Mouse (Mus musculus) urinary bladder, adult 18-20 months (tissue): ENCODE measurements at regions not wholly inside any gene's neighbourhood (a gene's known extent, or its start where the extent isn't known, plus 50 kb on each side); places are given as distances from the start of the nearest gene placed in this dataset.
A peak's percentile ranks its signal among the peaks of the same experiment; 100 is the strongest.

Experiments
- DNase-seq, 2 experiments: peaks; one replicate each; pipeline ENCODE4 v3.0.0; 2022; ENCODE audit warnings: low spot score in 2 of 2, mixed read lengths in 2 of 2

DNA sequence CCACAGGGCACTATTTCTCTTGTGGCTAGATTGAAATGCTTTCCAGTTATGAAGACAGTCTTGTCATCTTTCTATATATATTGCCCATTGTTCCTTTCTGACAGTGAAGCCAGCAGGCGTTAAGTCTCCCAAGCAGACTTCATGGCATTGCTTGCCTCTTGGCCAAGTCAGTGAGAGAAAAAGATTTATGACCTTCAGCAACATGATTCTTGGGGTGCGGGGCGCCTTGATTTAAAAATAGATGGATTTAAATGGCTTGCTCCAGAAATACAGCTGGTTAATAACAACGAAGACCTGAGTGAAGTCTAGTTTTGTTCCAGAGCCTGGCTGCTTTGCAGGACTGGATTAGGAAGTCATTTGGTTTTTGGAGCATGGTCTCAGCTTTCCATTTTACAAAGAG lies 475.2 kb upstream of the Gm26657 start:
- DNase-seq: no peak

DNA sequence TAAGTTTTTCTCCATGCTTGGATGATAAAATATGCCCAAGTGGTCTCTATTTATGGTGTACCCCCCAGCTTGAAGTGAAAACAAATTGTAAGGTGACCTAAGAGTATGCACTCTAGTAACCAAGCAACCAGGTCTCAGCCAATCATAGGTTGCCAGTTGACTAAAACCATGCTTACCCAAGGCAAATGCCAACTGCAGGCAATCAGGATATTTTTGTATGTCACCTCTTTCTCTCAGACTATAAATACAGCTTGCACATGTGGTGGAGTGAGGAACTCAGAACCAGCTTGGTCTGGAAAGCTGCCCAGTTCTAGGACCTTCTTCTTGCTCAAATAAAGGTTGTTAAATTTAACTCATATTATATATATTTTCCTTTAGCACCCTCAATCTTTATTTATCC lies 476.0 kb upstream of the Gm26657 start:
- DNase-seq: no peak

DNA sequence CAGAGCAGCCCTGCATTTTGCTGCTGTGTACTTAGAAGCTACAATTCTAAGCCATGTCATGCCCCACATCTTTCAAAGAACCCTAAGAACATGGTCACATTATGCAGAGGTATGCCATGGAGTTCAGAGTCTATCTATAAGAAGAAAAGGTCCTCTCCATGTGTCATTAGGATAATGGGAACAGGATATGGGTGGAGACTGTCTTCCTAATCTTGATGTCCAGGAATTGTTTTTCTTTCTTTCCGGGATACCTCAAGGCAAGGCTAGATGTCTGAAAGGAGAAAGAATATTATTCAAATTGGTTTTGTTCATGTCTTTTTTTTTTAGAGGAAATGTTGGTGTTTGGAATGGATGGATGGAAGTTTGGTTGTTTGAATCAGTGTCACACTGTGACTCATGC lies 477.3 kb upstream of the Gm26657 start:
- no peak for DNase-seq

DNA sequence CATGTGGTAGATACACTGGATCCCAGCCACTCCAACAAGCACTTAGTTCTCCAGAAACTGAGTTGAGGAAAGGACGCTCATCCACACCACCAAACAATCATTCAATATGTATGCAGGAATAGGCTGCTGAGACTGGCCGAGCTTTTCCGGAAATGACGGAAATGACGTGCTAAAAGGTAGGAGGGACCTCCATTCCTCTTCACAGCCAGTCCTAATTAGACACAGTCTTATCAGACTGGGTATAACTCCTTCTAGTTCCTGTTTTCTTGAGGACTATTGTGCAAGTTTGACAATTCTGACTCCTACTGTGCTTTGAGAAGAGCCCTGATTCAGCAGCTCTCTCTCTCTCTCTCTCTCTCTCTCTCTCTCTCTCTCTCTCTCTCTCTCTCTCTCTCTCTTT lies 477.9 kb upstream of the Gm26657 start:
- no peak for DNase-seq

DNA sequence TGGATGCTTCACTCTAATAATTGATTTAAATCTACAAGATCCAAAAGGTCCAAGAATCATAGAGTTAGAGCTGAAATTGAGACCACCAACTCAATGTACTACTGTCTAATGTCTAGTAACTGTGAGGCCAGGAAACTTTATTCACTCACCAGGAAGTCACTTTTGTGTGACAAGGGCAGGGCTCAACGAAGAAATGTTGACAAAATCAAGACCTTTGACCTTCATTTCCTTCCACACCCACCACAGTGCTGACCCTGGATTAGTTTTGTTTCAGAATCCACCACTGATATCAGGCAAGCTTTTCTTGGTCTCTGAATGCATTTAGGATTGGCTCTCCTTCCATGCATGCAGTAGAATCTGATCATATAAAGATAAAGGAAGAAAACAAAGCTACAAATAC lies 487.5 kb upstream of the Gm26657 start:
- DNase-seq: no peak

DNA sequence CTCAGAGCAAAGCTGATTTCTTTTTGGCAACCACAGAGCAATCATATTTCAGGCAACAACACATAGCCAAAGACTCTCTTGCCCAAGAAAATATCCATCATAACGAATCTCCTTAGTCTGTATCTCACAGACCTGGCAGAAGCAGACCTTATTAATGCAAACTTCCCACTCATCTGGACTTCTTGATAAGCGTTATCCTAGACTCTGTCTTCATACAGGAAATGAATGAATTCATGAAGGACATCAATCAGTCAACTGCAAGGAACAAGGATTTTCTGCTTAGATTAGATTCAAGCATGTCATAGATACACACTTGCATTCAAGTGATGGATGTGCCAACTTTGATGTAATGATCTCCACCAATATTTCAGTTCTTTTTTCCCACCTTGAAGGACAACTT lies 488.1 kb upstream of the Gm26657 start:
- no peak for DNase-seq

DNA sequence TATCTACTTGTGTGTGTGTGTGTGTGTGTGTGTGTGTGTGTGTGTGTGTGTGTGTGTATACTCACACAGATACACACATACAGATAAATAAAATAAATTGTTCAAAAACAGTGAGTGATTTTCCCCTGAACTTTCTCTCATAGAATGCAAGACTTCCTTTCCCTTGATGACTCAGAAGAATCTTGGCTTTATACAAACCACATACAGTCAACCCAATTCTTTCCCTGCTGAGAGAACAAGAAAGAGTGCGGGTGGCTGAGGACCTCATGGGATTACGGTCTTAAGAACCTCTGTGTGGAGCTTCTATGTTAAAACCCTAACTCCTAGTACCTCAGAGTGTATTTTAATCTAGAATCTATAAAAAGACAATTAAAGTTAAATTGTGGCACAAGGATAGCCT lies 489.3 kb upstream of the Gm26657 start:
- no peak for DNase-seq

DNA sequence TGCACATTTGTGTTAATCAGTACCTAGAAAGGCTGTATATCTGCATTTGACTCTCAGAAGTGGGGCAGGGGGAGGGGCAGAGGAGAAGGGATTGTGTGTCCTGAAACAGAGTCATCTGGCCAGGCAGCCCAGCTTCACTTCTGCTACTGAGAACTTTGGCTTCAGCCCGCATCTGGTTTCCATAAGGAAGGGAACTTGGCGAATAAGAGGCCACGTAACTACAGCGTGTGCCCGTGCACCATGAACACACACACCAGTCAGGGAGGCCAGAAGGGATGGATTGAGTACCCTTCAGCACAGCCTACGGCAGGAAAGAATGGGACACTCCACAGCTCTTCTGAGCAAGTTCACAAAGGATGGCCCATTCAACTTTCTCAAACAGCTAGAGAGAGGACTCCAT lies 496.0 kb upstream of the Gm26657 start:
- no peak for DNase-seq

DNA sequence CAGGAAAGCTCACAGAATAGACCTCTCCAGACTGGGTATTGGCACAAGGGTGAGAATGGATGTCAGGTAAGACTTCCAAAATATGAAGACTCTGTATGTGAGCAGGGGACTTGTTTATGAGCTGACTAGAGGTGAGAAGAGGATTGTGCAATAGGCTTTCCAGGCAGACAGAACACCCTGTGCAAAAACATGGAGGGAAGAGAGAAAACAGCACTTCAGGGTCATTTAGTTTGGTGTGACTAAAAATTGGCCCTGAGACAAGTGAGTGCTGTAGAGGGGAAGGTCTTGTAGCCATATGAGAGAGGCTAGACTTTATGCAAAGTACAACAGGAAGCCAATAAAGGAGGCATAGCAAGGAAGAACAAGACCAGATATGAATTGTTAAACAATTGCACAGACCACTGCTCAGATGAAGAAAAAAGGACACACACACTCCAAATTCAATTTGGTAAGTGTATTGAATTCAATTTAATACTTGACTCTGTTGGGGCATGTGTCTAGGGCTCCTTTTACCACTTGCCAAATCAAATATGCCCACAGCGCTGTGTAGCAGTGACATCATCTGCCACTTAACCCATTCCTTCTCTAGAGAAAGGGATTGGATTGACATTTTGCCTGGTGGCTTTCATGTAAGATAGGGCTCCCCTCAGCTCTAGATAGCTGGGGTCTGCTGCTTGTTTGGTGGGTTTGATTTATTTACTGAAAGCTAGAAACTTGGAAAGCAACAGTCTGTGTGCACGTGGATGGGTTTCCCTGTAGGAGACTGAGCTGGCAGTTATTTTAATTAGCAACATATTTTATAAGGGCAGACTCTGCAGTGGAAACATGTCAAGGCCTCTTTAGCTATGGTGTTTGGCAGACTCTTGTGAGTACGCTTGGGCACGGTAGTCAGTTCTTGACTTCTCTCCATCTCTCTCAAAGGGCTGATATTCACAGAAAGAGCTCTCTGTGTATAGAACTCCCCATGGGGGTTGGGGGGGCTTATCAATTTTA lies 501.1 kb upstream of the Gm26657 start:
- DNase-seq: no peak

DNA sequence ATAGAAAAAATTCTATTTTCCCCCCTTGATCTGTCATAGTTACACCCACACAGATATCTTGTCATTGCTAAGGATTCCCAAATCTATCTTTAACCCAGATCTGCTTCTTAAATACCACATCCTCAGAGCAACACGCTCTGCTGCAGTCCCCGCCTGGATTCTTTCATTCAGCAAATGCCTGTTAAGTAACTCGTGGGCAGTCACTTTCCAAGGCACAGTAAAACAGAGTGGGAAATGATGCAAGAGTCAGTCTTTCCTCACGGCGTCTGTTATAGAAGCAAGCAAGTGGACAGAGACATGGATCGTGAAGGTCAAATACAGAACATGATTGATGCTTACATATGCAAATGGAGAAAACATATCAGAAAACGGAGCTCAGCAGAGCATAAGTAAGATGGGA lies 508.5 kb upstream of the Gm26657 start:
- DNase-seq: no peak

DNA sequence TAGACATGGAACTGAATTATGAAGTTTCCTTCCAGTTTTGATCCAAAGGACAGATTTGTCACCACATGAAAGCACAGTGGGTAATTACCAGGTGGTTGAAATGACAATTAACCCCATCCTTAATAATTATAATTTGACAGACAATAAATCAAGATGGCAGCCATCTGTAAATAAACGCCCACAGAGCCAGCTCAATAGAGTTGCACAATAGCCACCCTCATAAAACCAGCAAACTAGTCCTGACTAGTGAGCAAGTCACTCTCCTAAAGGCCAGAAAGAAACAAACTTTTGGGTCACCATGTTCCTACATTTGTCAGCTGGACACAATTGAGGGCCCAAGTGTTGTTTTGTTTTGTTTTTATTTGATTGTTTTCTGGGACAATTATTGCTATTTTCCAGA lies 509.4 kb upstream of the Gm26657 start:
- DNase-seq: no peak

DNA sequence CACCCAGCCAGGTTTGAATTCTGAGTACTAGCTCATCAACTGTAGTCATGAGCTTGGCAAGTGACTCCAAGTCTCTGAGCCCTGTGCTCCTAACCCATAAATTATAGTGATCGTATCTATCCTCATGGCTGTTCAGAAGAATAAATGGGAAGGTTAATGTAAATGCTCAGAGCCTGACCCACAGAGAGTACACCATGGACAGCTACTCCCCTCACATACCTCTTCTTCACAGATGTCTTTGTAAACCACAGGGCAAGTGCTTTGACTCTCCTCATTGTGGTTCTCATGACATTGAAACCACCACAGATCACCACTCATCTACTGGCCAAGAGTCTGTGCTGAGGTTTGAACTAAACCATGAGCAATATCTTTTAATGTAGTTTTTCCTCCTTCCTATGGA lies 513.4 kb upstream of the Gm26657 start:
- DNase-seq: no peak

DNA sequence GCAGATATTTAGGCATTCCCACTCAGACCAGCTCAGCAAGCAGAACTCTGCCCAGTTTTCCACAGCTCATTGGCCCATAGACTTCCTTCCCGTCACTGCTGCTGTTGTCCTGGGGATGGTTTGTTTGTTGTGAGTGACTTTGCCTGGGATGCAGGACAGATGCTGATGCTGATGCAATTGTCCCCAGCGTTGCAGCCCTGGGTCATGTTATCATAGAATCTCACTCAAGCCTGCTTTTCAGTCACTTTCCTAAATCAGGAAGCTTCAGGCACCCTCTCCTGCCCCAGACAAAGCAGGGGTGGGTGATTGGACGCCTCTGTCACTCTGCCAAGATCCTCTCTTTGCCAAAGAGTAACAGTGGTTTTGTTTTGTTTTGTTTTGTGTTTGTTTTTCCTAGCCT lies 515.3 kb upstream of the Gm26657 start:
- peak in 1 of 2 experiments; percentile 7 for DNase-seq

DNA sequence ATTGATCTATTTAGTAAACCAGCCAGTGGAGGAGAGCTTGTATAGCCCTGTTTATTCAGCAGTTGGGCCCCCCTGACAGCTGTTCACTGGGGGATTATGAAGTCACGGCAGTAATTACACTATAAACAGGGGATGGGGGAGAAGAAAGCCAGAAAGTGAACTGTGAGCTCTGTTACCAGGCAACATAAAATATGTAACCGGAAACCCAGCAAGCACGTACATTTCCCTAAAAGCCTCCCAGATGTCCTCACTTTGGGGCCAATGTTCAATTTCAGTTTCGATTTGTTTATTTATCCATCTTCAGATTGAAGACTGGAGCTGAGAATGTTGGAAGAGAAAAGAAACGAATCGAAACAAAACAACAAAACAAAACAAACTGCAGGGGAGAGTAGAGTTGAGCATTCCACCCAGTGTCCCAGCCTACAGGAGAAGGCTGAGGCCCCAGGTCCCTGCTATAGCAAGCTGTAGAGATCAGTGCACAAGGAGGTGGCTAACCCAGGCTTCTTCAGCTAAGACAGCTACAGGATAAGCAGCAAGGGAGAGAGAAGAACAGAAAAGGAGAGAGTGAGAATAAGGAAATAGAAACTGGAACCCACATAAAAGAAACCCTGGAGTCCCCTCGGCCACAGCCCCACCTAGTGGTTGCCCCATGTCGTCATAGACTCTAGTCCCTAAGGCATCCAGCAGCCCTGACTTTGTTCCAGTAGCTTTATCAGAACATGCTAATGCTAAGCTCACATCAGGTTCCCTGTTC lies 517.7 kb upstream of the Gm26657 start:
- DNase-seq: peak; percentile 53 to 56

DNA sequence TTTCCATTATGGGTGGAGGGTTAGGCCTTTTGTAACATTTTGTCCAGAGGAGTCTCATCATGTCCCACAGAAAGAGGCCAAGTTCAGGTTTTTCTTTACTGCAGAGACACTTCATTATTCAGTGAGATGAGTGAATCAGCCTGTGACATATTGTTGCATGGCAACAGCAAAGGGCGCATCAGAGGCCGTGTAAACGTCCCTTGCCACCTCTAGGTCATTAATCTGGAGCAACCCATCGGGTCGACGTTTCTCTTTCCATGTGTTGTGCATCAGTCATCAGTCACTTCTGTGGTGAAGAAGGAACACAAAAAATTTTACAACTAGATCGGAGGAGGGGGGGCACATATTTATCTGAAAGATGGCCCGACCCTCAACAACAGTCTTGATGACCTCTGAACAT lies 519.3 kb upstream of the Gm26657 start:
- DNase-seq: no peak

DNA sequence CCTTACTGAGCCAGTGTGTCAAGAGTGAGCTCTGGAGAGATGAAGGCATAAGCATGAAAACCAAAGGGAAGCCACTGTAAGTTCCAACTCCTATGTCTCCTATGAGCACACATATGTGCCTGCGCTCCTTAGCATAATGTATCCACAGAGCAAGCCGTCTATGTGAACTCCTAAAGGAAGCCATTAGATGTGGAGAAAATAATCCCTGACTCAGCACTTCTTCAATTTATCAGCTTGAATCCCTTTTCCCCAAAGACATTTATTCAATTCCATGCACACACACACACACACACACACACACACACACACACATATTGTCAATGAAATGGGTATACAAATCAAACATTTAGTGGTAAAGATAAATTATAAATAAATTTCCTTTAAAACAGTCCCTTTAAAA lies 530.4 kb upstream of the Gm26657 start:
- DNase-seq: no peak

DNA sequence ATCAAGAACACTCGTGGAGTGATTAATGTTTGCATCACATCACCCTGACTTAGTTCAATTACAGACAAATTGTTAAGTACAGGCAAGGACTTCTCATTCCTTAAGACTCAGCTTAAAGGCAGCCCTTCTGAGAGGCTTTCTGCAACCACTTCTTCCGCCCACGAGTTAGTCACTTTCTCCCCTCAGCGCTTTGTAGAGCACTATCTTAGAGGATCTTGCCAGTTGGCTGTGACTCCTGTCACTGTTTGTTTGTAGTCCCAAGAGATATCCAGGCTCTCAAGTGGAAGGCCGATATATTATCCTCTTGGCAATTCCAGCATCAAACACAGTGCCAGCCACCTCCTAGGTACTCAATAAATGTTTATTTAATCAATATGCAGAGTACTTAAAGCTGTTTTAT lies 532.1 kb upstream of the Gm26657 start:
- DNase-seq: no peak

DNA sequence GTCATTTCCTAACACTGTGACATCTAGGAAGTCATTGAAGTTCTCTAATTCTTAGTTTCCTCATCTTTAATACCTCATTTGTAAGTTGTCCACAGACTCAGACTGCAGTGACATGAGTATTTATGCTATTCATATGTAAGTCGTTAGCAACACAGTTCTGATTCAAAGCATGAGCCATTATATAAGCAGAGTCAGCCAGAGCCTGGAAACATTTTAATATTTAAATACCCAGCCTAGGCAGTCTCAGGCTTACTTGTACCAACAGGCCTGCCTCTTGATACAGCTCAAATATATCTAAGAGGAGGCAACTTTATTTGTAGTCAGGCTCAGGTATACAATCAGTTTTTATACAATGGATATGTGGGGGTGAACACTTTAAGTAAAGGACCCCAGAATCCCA lies 534.8 kb upstream of the Gm26657 start:
- no peak for DNase-seq

DNA sequence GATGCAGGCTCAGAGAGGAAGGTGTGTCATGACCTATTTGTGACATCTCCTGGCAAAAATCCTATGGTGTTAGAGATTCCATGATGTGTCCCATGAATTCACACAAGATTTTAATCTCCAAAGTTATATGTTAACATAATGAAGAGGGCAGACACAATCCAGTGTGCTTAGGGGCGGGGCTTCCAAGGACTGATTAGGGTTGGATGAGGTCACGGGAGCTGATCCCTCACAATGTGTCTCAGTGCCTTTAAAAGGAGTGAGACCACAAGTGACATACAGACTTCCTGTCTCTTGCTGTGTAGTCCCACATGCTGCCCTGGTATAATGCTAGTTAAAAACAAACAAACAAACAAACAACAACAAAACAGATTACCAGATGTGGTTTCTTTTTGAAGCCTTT lies 546.5 kb upstream of the Gm26657 start:
- DNase-seq: no peak

DNA sequence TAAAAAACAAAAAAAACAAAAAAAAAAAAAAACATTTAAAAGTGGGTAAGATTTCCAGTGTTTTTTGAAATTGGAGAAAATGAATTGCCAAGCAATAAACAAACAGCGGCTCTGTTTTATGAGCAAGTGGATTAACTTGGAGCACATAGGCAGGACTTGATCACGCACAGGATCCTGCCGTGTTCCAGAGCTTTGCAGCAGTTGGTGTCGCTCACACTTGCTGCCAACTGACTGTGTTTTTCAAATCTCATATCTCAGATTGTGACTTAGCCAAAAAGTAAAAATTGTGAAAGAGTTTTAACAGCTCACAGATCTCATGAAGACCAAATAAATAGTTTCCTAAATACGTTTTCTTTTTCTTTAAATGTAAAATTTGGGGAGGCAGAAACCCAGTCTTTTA lies 547.4 kb upstream of the Gm26657 start:
- DNase-seq: peak in 1 of 2 experiments; percentile 51

DNA sequence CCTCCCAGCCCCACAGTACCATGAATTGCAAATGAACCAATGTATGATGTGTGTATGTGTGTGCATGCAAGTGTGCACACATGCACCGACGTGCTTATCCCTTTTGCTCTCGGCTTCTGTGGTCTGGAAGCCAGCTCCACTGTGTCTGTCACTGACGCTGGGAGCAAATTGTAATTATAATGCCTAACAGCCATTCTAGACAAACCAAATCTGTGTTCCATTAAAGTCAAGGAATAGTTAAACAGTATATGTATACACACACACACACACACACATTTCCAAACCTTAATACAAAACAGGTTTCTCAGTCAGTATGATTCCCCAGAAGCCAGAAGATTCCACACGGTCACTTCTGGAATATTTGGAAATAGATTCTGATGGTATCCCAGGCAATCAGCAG lies 560.3 kb upstream of the Gm26657 start:
- DNase-seq: no peak

DNA sequence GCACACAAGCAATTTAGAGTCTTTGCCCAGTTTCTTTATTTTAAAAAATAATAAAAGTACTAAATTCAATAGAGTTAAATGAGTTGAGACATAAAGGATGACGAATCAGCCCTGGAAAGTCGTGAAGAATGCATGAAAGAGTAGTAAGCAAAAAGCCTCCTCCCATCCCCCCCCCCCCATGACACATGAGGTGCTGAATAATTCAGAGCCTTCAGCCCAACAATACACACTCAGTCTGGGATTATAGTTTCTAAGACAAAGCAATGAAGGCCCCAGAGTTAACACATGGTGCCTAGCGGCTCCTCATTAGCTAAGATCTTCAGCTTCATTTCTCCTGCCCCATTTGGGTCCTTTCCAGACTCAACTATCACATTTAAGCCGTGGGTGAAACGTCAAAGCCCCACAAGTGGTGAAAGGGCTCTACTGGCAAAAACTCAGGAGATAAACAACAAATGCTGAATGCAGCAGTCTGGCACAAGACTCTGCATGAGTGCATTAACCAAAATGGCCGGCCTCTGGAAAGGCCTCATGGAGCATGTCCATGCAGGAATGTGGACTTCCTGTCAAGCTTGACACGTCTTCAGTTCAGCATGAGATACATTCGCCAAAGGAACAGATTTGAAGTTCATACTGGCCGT lies 560.9 kb upstream of the Gm26657 start:
- no peak for DNase-seq

DNA sequence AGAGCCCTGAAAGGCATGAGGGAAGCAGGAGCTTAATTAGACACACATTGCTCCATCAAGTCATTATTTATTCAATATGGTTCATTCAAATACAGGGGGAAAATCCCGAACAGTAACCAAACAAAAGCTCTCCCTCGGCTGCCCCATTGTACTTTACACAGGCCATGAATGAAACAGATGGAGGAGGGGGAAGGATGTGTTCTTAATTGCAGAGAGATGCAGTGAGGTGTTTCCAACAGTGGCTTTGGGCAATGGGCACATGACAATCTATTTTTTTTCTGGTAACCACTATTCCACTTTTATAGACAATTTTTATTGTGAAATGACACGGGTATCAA lies 578.6 kb upstream of the Gm26657 start:
- no peak for DNase-seq
